Mouse (Mus musculus): ENCODE measurements at regions not wholly inside any gene's neighbourhood (a gene's known extent, or its start where the extent isn't known, plus 50 kb on each side); places are given as distances from the start of the nearest gene placed in this dataset.

- no peak for TF ChIP-seq CTCF (IDR thresholded peaks at IDR 0.05; ENCODE audit: low read depth, low read length)
- TF ChIP-seq POLR2A (IDR thresholded peaks at IDR 0.05; ENCODE audit: insufficient read depth, low read length) = no peak
- no peak for TF ChIP-seq EP300 (IDR thresholded peaks at IDR 0.05; ENCODE audit: insufficient read depth, low read depth, low read length)
Measured at GRCm38 (mm10) chr10:37691939-37692338, 553.2 kb upstream of the Marcks start.

All from ES-Bruce4 (cell line).